In the genomic region with DNA sequence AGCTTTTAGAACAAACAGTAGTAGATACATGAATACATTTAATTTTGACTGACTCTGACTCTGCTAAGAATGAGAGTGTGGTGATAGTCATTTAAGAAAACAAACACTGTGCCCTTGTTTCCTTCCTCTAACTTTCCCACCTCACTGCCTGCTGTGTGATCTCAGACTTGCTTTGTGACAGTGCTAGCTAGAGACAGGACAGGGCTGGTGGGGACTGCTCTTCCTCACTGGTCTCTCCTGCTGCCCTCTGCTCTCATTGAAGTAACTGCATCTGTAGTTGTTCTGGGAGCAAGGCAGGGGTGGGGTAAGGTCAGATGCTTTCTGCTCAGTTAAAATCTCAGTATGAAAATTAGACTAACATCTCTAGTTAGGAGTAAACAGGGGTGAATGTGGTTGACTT, we compare ENCODE assay signal across 8 mouse cellular contexts.
DNase-seq lines count a peak whose midpoint lies in the region; ATAC-seq and TF ChIP-seq lines count a peak whose summit lies in the region.

No protein-coding gene starts in this region.

- 0 out of 2 replicates have a peak overlapping the region, but pooled peaks have one; percentile 14 for H3K4me2 ChIP-seq in neural tube, embryonic 12.5 days (replicated peaks)
- 0 out of 2 replicates have a peak overlapping the region, but pooled peaks have one; percentile 21 for H3K4me2 ChIP-seq in hindbrain, embryonic 15.5 days
- 0 out of 2 replicates have a peak overlapping the region, but pooled peaks have one; percentile 19 for H3K4me2 ChIP-seq in neural tube, embryonic 15.5 days

- no peak for TF ChIP-seq CTCF in gastrocnemius, adult 2 months (IDR thresholded peaks at IDR 0.05)

- peaks cover 5% of the 10 kb centered on the region for H3K36me3 ChIP-seq in neural tube, embryonic 12.5 days
- H3K36me3 ChIP-seq in hindbrain, embryonic 15.5 days: no peaks in the 10 kb centered on the region
- no peaks in the 10 kb centered on the region for H3K36me3 ChIP-seq in neural tube, embryonic 15.5 days

- H3K4me3 ChIP-seq in gastrocnemius, adult 2 months: no peak overlapping the region; the same call in 1 of the 2 replicates
- H3K4me3 ChIP-seq in neural tube, embryonic 12.5 days: no peak overlapping the region
- no peak overlapping the region for H3K4me3 ChIP-seq in hindbrain, embryonic 15.5 days
- H3K4me3 ChIP-seq in neural tube, embryonic 15.5 days (replicated peaks): no peak overlapping the region

- no peak for ATAC-seq in neural tube, embryonic 12.5 days (ENCODE audit: low FRiP score, low read depth)
- no peak for ATAC-seq in hindbrain, embryonic 15.5 days (ENCODE audit: low FRiP score, low read depth)
- ATAC-seq in neural tube, embryonic 15.5 days (ENCODE audit: low FRiP score): no peak
- no peak for ATAC-seq in megakaryocyte progenitor cell, adult 5-6 weeks (replicated peaks; ENCODE audit: poor library complexity)

- intact Hi-C loops in gastrocnemius, adult 2 months (cut with DNase I): loop anchor here (5.0 kb wide), 2 partner anchors 62 to 137 kb away; no protein-coding TSS in a partner anchor
- intact Hi-C loops in gastrocnemius, postnatal 14 days (cut with DNase I; ENCODE audit: low total_unique reads): no loop called here

- H3K27ac ChIP-seq in gastrocnemius, adult 2 months: peak overlapping the region; percentile 53; the same call in 1 of the 2 replicates
- H3K27ac ChIP-seq in neural tube, embryonic 12.5 days: no peak overlapping the region
- no peak overlapping the region for H3K27ac ChIP-seq in hindbrain, embryonic 15.5 days (replicated peaks)
- H3K27ac ChIP-seq in neural tube, embryonic 15.5 days (replicated peaks): no peak overlapping the region

- no peaks in the 10 kb centered on the region for H3K9me3 ChIP-seq in neural tube, embryonic 12.5 days
- no peaks in the 10 kb centered on the region for H3K9me3 ChIP-seq in hindbrain, embryonic 15.5 days
- H3K9me3 ChIP-seq in neural tube, embryonic 15.5 days (replicated peaks): no peaks in the 10 kb centered on the region

- H3K27me3 ChIP-seq in neural tube, embryonic 12.5 days (replicated peaks): no peaks in the 10 kb centered on the region
- no peaks in the 10 kb centered on the region for H3K27me3 ChIP-seq in hindbrain, embryonic 15.5 days
- no peaks in the 10 kb centered on the region for H3K27me3 ChIP-seq in neural tube, embryonic 15.5 days (replicated peaks)

- DNase-seq in gastrocnemius, adult 2 months: no peak
- no peak for DNase-seq in gastrocnemius, postnatal 14 days
- DNase-seq in neural tube, embryonic 10.5 days (ENCODE audit: extremely low spot score, low spot score): no peak
- DNase-seq in gastrocnemius, postnatal 10 days: no peak

- peaks cover 15% of the 10 kb centered on the region for H3K4me1 ChIP-seq in neural tube, embryonic 12.5 days
- peaks cover 32% of the 10 kb centered on the region for H3K4me1 ChIP-seq in hindbrain, embryonic 15.5 days (replicated peaks)
- peaks cover 17% of the 10 kb centered on the region for H3K4me1 ChIP-seq in neural tube, embryonic 15.5 days

- H3K9ac ChIP-seq in neural tube, embryonic 12.5 days: no peak overlapping the region
- no peak overlapping the region for H3K9ac ChIP-seq in hindbrain, embryonic 15.5 days
- no peak overlapping the region for H3K9ac ChIP-seq in neural tube, embryonic 15.5 days (replicated peaks)
